Mouse (Mus musculus) frontal cortex, adult (tissue): ENCODE results near the gene Arhgef38.

ENCODE experiments used
- ATAC-seq: cut with Nextera tagmentation; 2 replicates; pipeline ENCODE4 v1.9.2; 2017; ENCODE audit warnings: mild to moderate bottlenecking, moderate library complexity, mixed read lengths; ENCODE audit not compliant: low TSS enrichment

Arhgef38 gene

GRCm38 (mm10) chr3:133165130-133165529 lies 69.6 kb downstream of the Arhgef38 start:
- peak; percentile 81 for ATAC-seq

DNA sequence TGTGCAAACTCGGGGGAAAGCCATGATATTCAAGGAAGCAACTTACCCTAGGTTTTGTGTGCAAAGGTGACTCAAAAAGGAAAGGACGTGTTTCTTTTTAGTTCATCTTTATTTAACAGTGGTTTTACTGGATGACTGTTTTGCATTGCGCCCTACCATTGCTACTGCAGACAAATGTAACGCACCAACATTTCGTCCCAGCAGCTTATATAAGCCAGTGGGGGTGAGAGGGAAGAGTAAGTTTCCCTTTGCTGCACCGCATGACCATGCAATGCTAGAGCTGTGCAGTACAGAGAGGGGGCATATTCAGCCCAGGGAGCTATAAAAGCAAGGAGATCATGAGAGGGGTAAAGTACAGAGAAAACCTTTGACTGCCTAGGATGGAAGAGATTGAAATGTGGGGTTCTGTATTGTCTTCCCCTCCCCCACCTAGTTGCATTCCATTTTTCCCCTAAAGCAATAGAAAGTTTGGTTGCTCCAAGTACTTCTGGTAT lies 70.8 kb downstream of the Arhgef38 start:
- ATAC-seq = peak; percentile 78

GRCm38 (mm10) chr3:133163174-133163573 lies 71.6 kb downstream of the Arhgef38 start:
- ATAC-seq = peak; percentile 60

GRCm38 (mm10) chr3:133161407-133161806 lies 73.3 kb downstream of the Arhgef38 start:
- ATAC-seq = no peak

DNA sequence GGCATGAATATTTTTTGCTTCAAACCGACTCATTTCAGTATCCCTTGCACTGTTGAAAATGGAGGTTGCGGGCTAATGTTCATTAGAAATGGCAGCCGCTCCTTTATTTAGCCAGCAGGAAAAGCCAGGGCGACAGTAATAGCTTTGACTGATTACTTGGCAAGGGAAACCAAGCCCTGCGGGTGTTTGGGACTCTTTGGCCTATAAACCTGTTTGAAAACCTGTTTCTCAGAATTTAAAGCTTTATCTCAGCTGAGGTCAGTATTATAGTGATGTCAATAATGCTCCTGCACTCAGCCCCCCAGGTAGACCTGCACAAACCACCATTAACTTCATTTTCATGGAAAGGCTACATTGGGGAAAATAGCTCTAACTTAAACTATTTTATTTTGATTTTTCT lies 76.5 kb downstream of the Arhgef38 start:
- ATAC-seq = no peak

GRCm38 (mm10) chr3:133154683-133155082 lies 80.1 kb downstream of the Arhgef38 start:
- ATAC-seq = peak; percentile 100

DNA sequence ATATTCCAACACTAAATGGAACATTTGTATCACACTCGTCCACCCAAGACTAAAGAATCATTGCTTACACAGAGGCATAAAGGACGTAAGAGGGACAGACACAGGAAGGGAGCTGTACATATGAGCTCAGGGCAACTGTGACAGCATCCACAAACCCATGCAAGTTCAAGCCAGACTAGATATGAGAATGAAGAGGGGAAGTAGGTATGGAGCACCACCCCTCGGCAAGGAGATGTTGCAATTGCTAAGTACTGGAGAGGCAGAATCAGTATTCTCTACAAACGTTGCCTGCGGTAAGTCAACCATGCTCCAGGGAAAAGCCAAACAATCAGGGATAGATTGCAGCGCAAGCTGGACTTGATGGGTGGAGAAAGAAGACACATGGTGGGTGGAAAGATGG lies 81.1 kb downstream of the Arhgef38 start:
- no peak for ATAC-seq

DNA sequence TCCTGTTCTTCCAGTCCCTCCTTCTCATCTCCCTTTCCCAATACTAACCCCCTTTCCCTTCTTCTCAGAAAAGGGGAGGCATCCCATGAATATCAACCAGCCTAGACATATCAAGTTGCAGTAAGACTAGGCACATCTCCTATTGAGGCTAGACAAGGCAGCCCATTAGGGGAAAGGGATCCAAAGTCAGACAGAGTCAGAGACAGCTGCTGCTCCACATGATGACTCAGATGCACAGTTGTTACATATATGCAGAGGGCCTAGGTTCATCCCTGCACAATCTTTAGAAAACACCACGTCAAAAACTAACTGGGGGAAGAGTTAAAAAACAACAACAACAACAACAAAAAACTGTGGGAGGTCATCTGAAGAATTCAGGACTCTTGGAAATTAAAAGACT lies 81.9 kb downstream of the Arhgef38 start:
- ATAC-seq = no peak

DNA sequence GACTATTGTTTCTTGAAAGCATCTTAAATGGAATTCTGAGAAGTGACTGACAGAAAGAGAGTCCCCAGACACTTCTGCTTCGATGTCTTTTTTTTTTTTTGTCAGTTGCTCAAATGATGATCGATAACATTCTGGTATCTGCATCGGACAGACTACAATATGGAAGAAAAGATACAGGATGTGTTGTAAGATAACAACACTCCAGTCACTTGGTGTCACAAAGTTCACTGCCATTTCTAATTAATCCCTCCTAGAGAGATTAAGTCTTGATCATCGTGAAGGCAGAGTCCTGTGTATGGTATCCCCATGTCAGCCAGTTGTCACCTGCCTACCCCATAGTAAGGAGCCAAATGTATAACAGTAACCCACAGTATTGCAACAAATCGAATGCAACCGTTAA lies 83.1 kb downstream of the Arhgef38 start:
- no peak for ATAC-seq

- ATAC-seq = no peak
These were observed 90.1 kb downstream of the Arhgef38 start for GRCm38 (mm10) chr3:133144511-133145147.

DNA sequence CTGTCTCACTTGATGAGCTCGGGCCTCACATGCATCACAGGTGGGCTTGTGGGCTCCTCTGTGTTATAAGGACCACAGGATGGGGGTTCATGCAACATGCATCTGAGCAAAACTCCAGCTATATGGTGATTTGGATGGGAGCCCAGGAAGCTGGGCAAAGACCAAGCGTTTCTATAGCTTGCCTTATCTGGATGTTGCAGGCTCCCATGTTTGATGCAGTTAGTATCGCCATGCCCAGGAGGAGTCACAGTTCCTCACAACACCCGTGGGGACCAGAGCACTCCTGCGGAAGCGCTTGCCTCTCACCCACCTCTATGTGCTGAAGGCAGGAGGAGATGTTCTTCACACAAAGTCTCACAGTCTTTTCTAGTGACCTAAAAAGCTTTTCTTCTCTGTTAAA lies 92.9 kb downstream of the Arhgef38 start:
- no peak for ATAC-seq

GRCm38 (mm10) chr3:133132611-133133010 lies 102.1 kb downstream of the Arhgef38 start:
- peak; percentile 93 for ATAC-seq

DNA sequence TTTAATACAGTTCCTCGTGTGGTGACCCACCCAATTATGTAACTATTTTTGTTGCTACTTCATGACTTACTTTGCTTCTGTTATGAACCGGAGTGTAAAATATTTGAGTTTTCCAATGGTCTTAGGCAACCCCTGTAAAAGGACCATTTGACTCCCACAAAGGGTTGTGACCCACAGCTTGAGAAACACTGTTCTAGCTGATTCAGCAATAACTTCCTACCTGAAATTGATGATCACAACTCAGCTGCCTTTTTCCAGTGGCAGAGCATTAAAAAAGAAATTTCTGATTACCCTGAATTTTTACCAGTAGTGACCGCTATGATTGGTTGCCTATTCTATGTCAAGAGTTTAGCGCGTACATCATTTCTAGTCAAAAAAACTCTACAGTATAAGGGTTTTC lies 103.4 kb downstream of the Arhgef38 start:
- ATAC-seq = no peak

- ATAC-seq = no peak
These were observed 121.5 kb downstream of the Arhgef38 start for GRCm38 (mm10) chr3:133113281-133113680.

DNA sequence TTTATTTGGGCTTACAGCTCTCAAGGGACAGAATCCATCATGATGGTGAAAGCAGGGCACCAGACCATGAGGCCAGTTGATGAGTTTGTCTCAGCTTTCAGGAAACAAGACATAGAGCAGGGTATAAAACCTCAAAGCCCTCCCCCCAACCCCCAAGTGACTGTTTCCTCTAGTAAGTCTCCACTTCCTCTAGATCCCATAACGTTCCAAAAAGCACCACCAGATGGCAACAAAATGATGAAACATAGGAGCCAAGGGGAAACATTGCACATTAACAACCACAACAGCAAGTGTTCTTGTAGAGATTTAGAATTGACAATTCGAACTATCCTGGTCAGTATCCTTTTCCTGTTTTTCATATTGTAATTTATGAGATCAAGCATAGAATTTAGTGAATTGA lies 123.0 kb downstream of the Arhgef38 start:
- ATAC-seq = peak; percentile 96

DNA sequence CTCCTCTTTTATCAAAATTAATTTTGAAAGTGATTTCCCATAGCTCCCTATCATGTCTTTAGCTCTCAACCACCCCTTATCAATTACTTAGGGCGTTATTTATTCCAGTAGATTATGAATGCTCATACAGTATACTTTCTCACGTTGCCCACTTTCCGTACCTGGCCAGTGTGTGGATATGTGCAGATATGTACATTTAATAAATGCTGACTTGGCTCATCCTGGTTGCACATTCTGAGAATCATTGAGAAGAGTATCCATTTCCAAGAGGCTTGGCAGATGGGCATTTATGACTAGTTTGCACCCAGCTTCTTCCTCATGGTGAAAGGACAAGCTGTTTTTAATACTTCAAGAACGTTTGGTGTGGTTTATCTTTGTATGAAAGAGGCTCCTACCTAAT lies 124.9 kb downstream of the Arhgef38 start:
- ATAC-seq = no peak

- no peak for ATAC-seq
These were observed 126.0 kb downstream of the Arhgef38 start for GRCm38 (mm10) chr3:133108731-133109130.

DNA sequence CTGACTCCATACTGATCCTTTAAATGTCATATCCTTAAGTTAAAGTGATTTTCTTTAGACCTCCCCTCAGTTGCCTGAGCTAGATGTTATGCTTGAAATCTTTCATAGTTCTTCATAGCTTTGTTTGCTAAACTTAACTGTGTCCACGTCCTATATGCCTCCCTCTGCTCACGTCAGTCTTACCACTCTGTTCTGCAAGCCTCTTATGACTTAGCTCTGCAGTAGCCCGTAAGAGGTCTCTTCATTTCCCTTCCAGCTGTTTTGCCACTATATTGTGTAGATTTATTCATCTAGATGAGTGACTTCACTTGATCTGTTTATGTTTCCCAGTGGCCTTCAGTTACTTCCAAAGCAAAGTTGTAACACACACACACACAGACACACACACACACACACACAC lies 130.3 kb downstream of the Arhgef38 start:
- ATAC-seq = no peak

- ATAC-seq = no peak
These were observed 131.0 kb downstream of the Arhgef38 start for GRCm38 (mm10) chr3:133103768-133104167.

- ATAC-seq = no peak
These were observed 135.8 kb downstream of the Arhgef38 start for GRCm38 (mm10) chr3:133098909-133099308.

GRCm38 (mm10) chr3:133098336-133098735 lies 136.4 kb downstream of the Arhgef38 start:
- no peak for ATAC-seq

DNA sequence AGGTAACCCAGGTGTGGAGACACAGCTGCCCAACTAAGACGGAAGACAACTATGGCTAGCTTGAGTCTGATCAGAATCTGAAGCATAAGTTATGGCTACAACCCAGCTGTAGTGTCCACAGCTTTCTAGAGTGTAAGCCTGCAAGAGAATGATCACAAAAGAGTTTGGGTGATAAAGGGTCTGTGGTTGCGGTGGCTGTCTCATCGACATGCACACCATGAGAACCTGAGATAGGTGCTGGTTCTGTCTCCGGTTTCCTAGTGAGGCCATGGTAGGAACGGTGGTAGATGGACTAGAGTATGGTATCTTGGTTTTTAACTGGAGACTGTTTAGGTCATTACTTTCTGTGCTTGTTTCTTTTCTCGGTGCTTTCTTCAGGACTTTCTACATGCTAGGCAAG lies 136.8 kb downstream of the Arhgef38 start:
- no peak for ATAC-seq

GRCm38 (mm10) chr3:133094305-133094704 lies 140.4 kb downstream of the Arhgef38 start:
- no peak for ATAC-seq

GRCm38 (mm10) chr3:133092936-133093335 lies 141.8 kb downstream of the Arhgef38 start:
- ATAC-seq = no peak
